Mouse (Mus musculus) neural tube, embryonic 13.5 days (tissue): ENCODE measurements at regions not wholly inside any gene's neighbourhood (a gene's known extent, or its start where the extent isn't known, plus 50 kb on each side); places are given as distances from the start of the nearest gene placed in this dataset.

Experiments
- ATAC-seq: fragments of 200-750 bp; cut with Nextera tagmentation; 2 replicates; pipeline ENCODE4 v1.8.0; 2017; ENCODE audit warnings: low read depth, mild to moderate bottlenecking, moderate TSS enrichment, moderate library complexity
- H3K27ac ChIP-seq: fragments of 300-500 bp; sonication (generic); replicated peaks from 2 replicates; pipeline ENCODE4 v1.5.1; 2015; ENCODE audit warnings: moderate library complexity, mild to moderate bottlenecking, inconsistent platforms
- H3K27me3 ChIP-seq: fragments of 300-500 bp; sonication (generic); 2 replicates; pipeline ENCODE4 v1.6.1; 2015; ENCODE audit warnings: mild to moderate bottlenecking, inconsistent platforms
- H3K36me3 ChIP-seq: fragments of 300-500 bp; sonication (generic); 2 replicates; pipeline ENCODE4 v1.6.1; 2015; ENCODE audit warnings: mild to moderate bottlenecking, inconsistent platforms
- H3K4me1 ChIP-seq: fragments of 300-500 bp; sonication (generic); replicated peaks from 2 replicates; pipeline ENCODE4 v1.6.1; 2015; ENCODE audit warnings: inconsistent platforms
- H3K4me2 ChIP-seq: fragments of 300-500 bp; sonication (generic); 2 replicates; pipeline ENCODE4 v1.6.1; 2015; ENCODE audit warnings: inconsistent platforms, mild to moderate bottlenecking, moderate library complexity
- H3K4me3 ChIP-seq: fragments of 300-500 bp; sonication (generic); 2 replicates; pipeline ENCODE4 v1.5.1; 2015; ENCODE audit warnings: mild to moderate bottlenecking, inconsistent platforms
- H3K9ac ChIP-seq: fragments of 300-500 bp; sonication (generic); 2 replicates; pipeline ENCODE4 v1.6.1; 2015; ENCODE audit warnings: moderate library complexity, mild to moderate bottlenecking, inconsistent platforms
- H3K9me3 ChIP-seq: fragments of 300-500 bp; sonication (generic); 2 replicates; pipeline ENCODE4 v1.6.1; 2016; ENCODE audit warnings: inconsistent platforms
- WGBS: fragments of 180-500 bp; shearing (Covaris S2); methylation state at CpG from one replicate; pipeline ENCODE4 v1.1.7; 2015; 5-methylcytosine and 5-hydroxymethylcytosine counted together

GRCm38 (mm10) chr9:30522595-30523350 lies 95.9 kb downstream of the Snx19 start:
- H3K4me3 ChIP-seq: no peak overlapping the region
- H3K27me3 ChIP-seq: no peaks in the 10 kb centered on the region
- no peaks in the 10 kb centered on the region for H3K36me3 ChIP-seq
- H3K4me2 ChIP-seq: no peak overlapping the region
- peaks cover 6% of the 10 kb centered on the region for H3K4me1 ChIP-seq
- no peak for ATAC-seq
- H3K9me3 ChIP-seq: no peaks in the 10 kb centered on the region
- no peak overlapping the region for H3K9ac ChIP-seq
- no peak overlapping the region for H3K27ac ChIP-seq
- WGBS: 85% methylated on average over 10 of the region's 10 CpGs

- H3K27me3 ChIP-seq: no peaks in the 10 kb centered on the region
- no peaks in the 10 kb centered on the region for H3K9me3 ChIP-seq
- H3K4me3 ChIP-seq: no peak overlapping the region
- H3K27ac ChIP-seq: no peak overlapping the region
- ATAC-seq: no peak
- H3K36me3 ChIP-seq: no peaks in the 10 kb centered on the region
- H3K9ac ChIP-seq: no peak overlapping the region
- H3K4me2 ChIP-seq: no peak overlapping the region
- H3K4me1 ChIP-seq: peaks cover 6% of the 10 kb centered on the region
- 91% methylated on average over 6 of the region's 6 CpGs for WGBS
Observed at GRCm38 (mm10) chr9:30521556-30522240, 94.8 kb downstream of the Snx19 start.

DNA sequence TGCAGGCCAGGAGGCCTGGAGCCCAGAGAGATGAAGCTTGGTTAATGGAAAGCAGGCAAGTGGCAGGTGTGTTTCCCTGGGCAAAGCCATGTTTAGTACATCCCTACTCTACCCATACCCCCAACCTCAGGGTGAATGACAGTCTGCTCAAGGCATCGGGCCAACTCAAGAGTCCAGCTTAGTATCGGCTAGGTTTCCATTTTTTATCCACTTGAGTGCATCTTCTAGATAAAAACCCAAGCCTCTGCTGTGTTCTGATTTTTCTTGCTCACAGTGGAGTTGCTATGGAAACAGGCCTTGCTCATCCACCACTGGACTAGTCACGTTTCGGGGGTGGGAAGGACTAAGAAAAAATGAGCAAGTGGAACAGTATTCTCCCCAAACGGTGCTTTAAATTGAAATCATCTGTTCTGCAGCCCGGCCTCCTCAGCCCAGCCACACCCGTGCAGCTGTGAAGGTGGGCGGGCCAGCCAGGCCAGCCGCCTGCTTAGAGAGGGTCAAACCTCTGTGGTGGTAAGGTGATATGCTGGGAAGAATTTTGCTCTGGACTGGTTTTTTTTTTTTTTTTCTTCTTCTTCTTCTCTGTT lies 94.0 kb downstream of the Snx19 start:
- Histone ChIP-seq H3K27me3 (no peaks in the 10 kb centered on the region), H3K4me1 (peaks cover 6% of the 10 kb centered on the region), H3K9me3 (no peaks in the 10 kb centered on the region), H3K9ac (no peak overlapping the region), H3K36me3 (no peaks in the 10 kb centered on the region), H3K4me2 (no peak overlapping the region), H3K27ac (peak overlapping the region; percentile 59; the same call in 1 of the 2 replicates), H3K4me3 (no peak overlapping the region)
- WGBS: 39% methylated on average over 9 of the region's 9 CpGs
- peak; percentile 61; the same call in 1 of the 2 replicates for ATAC-seq

DNA sequence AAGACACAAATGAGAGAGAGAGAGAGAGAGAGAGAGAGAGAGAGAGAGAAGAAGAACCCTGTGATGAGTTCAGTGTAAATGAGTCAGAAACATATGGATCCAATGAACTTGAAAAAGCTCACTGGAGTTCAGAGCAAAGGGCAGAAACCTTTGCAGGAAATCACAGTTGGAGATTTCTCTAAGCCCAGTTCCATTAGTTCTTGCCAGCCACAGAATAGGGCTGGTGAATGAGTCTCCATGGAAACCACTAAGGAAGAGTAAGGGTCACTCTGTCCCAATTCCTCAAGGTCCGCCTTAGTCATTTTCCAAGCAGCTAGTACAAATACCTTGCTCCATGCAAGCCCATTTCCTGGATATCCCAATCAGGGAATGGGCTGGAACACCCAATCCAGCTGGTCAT lies 93.2 kb downstream of the Snx19 start:
- ATAC-seq: no peak
- 62% methylated on average over 1 of the region's 1 CpGs for WGBS

GRCm38 (mm10) chr9:30519231-30519630 lies 92.3 kb downstream of the Snx19 start:
- Histone ChIP-seq H3K36me3 (no peaks in the 10 kb centered on the region), H3K4me2 (no peak overlapping the region), H3K27ac (no peak overlapping the region), H3K4me3 (no peak overlapping the region), H3K4me1 (peaks cover 6% of the 10 kb centered on the region), H3K27me3 (no peaks in the 10 kb centered on the region), H3K9ac (no peak overlapping the region), H3K9me3 (no peaks in the 10 kb centered on the region)
- no peak for ATAC-seq
- WGBS: 88% methylated on average over 1 of the region's 1 CpGs

More for the DNA sequence above, 93.2 kb downstream of the Snx19 start:
- no peaks in the 10 kb centered on the region for H3K36me3 ChIP-seq
- peaks cover 6% of the 10 kb centered on the region for H3K4me1 ChIP-seq
- H3K4me3 ChIP-seq: no peak overlapping the region
- no peak overlapping the region for H3K27ac ChIP-seq
- no peak overlapping the region for H3K4me2 ChIP-seq
- no peaks in the 10 kb centered on the region for H3K9me3 ChIP-seq
- H3K27me3 ChIP-seq: no peaks in the 10 kb centered on the region
- no peak overlapping the region for H3K9ac ChIP-seq
